Mouse (Mus musculus): ENCODE data around the gene Fam163b. TPM values are rescaled to one million over a fixed set of nuclear protein-coding genes. Genes with fewer than 3 reads are reported as not detected.

Fam163b gene
- polyA plus RNA-seq, 1 experiment from 2014 or later, result 0.43 TPM

- Histone ChIP-seq H3K4me1 (ENCODE audit: insufficient read depth, low read depth, low read length) (peaks cover 4% of the 10 kb centered on the region; the same call in 1 of the 2 replicates), H3K4me2 (replicated peaks; ENCODE audit: low read depth, low read length) (no peak overlapping the region), H3K27me3 (replicated peaks; ENCODE audit: insufficient read depth, low read length) (no peaks in the 10 kb centered on the region), H3K9ac (replicated peaks; ENCODE audit: low read depth) (no peak overlapping the region), H3K9me3 (ENCODE audit: low read length) (no peaks in the 10 kb centered on the region), H3K36me3 (ENCODE audit: insufficient read depth, low read length) (no peaks in the 10 kb centered on the region), H3K4me3 (ENCODE audit: low read depth, low read length) (no peak overlapping the region), H3K27ac (ENCODE audit: low read length) (0 out of 2 replicates have a peak overlapping the region, but pooled peaks have one; percentile 20)
- TF ChIP-seq EP300 (IDR thresholded peaks at IDR 0.05), result no peak
- TF ChIP-seq CTCF (IDR thresholded peaks at IDR 0.05), result no peak
- DNase-seq (ENCODE audit: low spot score) (no peak), ATAC-seq (no peak)
- WGBS, result 38% methylated on average over 4 of the region's 4 CpGs
Measured at GRCm38 (mm10) chr2:27118452-27118851, 23.8 kb downstream of the Fam163b start.

- ATAC-seq (0 out of 2 replicates have a peak, but pooled peaks have one; percentile 13), DNase-seq (ENCODE audit: low spot score) (no peak)
- Histone ChIP-seq H3K9ac (replicated peaks; ENCODE audit: low read depth) (no peak overlapping the region), H3K36me3 (ENCODE audit: insufficient read depth, low read length) (no peaks in the 10 kb centered on the region), H3K4me3 (ENCODE audit: low read depth, low read length) (no peak overlapping the region), H3K27me3 (replicated peaks; ENCODE audit: insufficient read depth, low read length) (no peaks in the 10 kb centered on the region), H3K27ac (ENCODE audit: low read length) (no peak overlapping the region), H3K4me1 (ENCODE audit: insufficient read depth, low read depth, low read length) (no peaks in the 10 kb centered on the region), H3K4me2 (replicated peaks; ENCODE audit: low read depth, low read length) (no peak overlapping the region), H3K9me3 (ENCODE audit: low read length) (no peaks in the 10 kb centered on the region)
- WGBS, result 79% methylated on average over 10 of the region's 10 CpGs
- no peak for TF ChIP-seq EP300 (IDR thresholded peaks at IDR 0.05)
- no peak for TF ChIP-seq CTCF (IDR thresholded peaks at IDR 0.05)
Measured at GRCm38 (mm10) chr2:27114169-27114568, 28.1 kb downstream of the Fam163b start.

GRCm38 (mm10) chr2:27112585-27112984 lies 29.7 kb downstream of the Fam163b start:
- Histone ChIP-seq H3K4me3 (ENCODE audit: low read depth, low read length) (no peak overlapping the region), H3K4me2 (replicated peaks; ENCODE audit: low read depth, low read length) (no peak overlapping the region), H3K27ac (ENCODE audit: low read length) (no peak overlapping the region), H3K4me1 (ENCODE audit: insufficient read depth, low read depth, low read length) (no peaks in the 10 kb centered on the region), H3K9me3 (ENCODE audit: low read length) (no peaks in the 10 kb centered on the region), H3K27me3 (replicated peaks; ENCODE audit: insufficient read depth, low read length) (no peaks in the 10 kb centered on the region), H3K9ac (replicated peaks; ENCODE audit: low read depth) (no peak overlapping the region), H3K36me3 (ENCODE audit: insufficient read depth, low read length) (no peaks in the 10 kb centered on the region)
- TF ChIP-seq CTCF (IDR thresholded peaks at IDR 0.05) (no peak), EP300 (IDR thresholded peaks at IDR 0.05) (no peak)
- no peak for DNase-seq (ENCODE audit: low spot score)
- WGBS, result 74% methylated on average over 20 of the region's 20 CpGs
- ATAC-seq, result no peak

- Histone ChIP-seq H3K9me3 (ENCODE audit: low read length) (no peaks in the 10 kb centered on the region), H3K4me3 (ENCODE audit: low read depth, low read length) (no peak overlapping the region), H3K4me1 (ENCODE audit: insufficient read depth, low read depth, low read length) (no peaks in the 10 kb centered on the region), H3K4me2 (replicated peaks; ENCODE audit: low read depth, low read length) (no peak overlapping the region), H3K9ac (replicated peaks; ENCODE audit: low read depth) (no peak overlapping the region), H3K27ac (ENCODE audit: low read length) (no peak overlapping the region), H3K27me3 (replicated peaks; ENCODE audit: insufficient read depth, low read length) (no peaks in the 10 kb centered on the region), H3K36me3 (ENCODE audit: insufficient read depth, low read length) (no peaks in the 10 kb centered on the region)
- WGBS, result 83% methylated on average over 5 of the region's 5 CpGs
- TF ChIP-seq EP300 (IDR thresholded peaks at IDR 0.05), result no peak
- TF ChIP-seq CTCF (IDR thresholded peaks at IDR 0.05), result no peak
- ATAC-seq (no peak), DNase-seq (ENCODE audit: low spot score) (no peak)
Measured at GRCm38 (mm10) chr2:27109052-27109451, 33.2 kb downstream of the Fam163b start.

- Histone ChIP-seq H3K4me3 (ENCODE audit: low read depth, low read length) (no peak overlapping the region), H3K4me1 (ENCODE audit: insufficient read depth, low read depth, low read length) (no peaks in the 10 kb centered on the region), H3K27ac (ENCODE audit: low read length) (no peak overlapping the region), H3K9me3 (ENCODE audit: low read length) (no peaks in the 10 kb centered on the region), H3K4me2 (replicated peaks; ENCODE audit: low read depth, low read length) (no peak overlapping the region), H3K27me3 (replicated peaks; ENCODE audit: insufficient read depth, low read length) (no peaks in the 10 kb centered on the region), H3K9ac (replicated peaks; ENCODE audit: low read depth) (no peak overlapping the region), H3K36me3 (ENCODE audit: insufficient read depth, low read length) (no peaks in the 10 kb centered on the region)
- DNase-seq (ENCODE audit: low spot score) (no peak), ATAC-seq (no peak)
- TF ChIP-seq EP300 (IDR thresholded peaks at IDR 0.05) (no peak), CTCF (IDR thresholded peaks at IDR 0.05) (no peak)
- WGBS, result 74% methylated on average over 2 of the region's 2 CpGs
Measured at GRCm38 (mm10) chr2:27108144-27108543, 34.1 kb downstream of the Fam163b start.

- H3K4me3 ChIP-seq (ENCODE audit: low read depth, low read length), result no peak overlapping the region
- H3K9ac ChIP-seq (replicated peaks; ENCODE audit: low read depth), result no peak overlapping the region
- no peaks in the 10 kb centered on the region for H3K4me1 ChIP-seq (ENCODE audit: insufficient read depth, low read depth, low read length)
- 69% methylated on average over 3 of the region's 3 CpGs for WGBS
- TF ChIP-seq EP300 (IDR thresholded peaks at IDR 0.05) (no peak), CTCF (IDR thresholded peaks at IDR 0.05) (no peak)
- no peaks in the 10 kb centered on the region for H3K36me3 ChIP-seq (ENCODE audit: insufficient read depth, low read length)
- ATAC-seq, result no peak
- no peak overlapping the region for H3K27ac ChIP-seq (ENCODE audit: low read length)
- H3K27me3 ChIP-seq (replicated peaks; ENCODE audit: insufficient read depth, low read length), result no peaks in the 10 kb centered on the region
- DNase-seq (ENCODE audit: low spot score), result no peak
- no peaks in the 10 kb centered on the region for H3K9me3 ChIP-seq (ENCODE audit: low read length)
- H3K4me2 ChIP-seq (replicated peaks; ENCODE audit: low read depth, low read length), result no peak overlapping the region
Measured at GRCm38 (mm10) chr2:27106816-27107215, 35.5 kb downstream of the Fam163b start.

GRCm38 (mm10) chr2:27103554-27103953 lies 38.7 kb downstream of the Fam163b start:
- Histone ChIP-seq H3K36me3 (ENCODE audit: insufficient read depth, low read length) (no peaks in the 10 kb centered on the region), H3K9ac (replicated peaks; ENCODE audit: low read depth) (no peak overlapping the region), H3K27ac (ENCODE audit: low read length) (no peak overlapping the region), H3K4me1 (ENCODE audit: insufficient read depth, low read depth, low read length) (no peaks in the 10 kb centered on the region; the same call in 1 of the 2 replicates), H3K4me2 (replicated peaks; ENCODE audit: low read depth, low read length) (no peak overlapping the region), H3K27me3 (replicated peaks; ENCODE audit: insufficient read depth, low read length) (no peaks in the 10 kb centered on the region), H3K4me3 (ENCODE audit: low read depth, low read length) (no peak overlapping the region), H3K9me3 (ENCODE audit: low read length) (no peaks in the 10 kb centered on the region)
- DNase-seq (ENCODE audit: low spot score) (no peak), ATAC-seq (no peak)
- WGBS, result 65% methylated on average over 7 of the region's 7 CpGs
- TF ChIP-seq EP300 (IDR thresholded peaks at IDR 0.05) (no peak), CTCF (IDR thresholded peaks at IDR 0.05) (no peak)

Measured in lung, postnatal 0 days (tissue).